Mouse (Mus musculus): ENCODE data around the gene Arhgap22. TPM values are rescaled to one million over a fixed set of nuclear protein-coding genes. Genes with fewer than 3 reads are reported as not detected.

Arhgap22 gene
- polyA plus RNA-seq, 1 experiment, result 28.1 TPM

DNA sequence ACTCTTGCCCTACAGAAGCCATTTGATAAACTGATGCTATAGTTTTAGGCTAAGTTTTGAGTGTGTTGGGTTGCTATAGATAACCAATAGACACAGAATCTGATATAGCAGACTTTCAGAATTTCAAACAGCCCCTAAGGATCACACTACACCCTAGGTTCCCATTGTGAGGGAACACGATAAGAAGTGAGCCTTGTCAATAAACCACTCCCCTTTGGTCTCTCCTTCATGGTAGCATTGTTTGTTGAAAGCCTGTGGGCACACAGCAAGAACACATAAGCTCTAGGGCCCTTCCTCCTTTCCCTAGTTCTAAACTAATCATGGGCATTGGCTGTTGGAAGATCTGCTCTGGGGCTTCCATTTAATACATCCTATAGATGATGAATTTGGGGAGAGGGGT is 80.7 kb downstream of the Arhgap22 start:
- TF ChIP-seq CTCF (IDR thresholded peaks at IDR 0.05; ENCODE audit: insufficient read depth, low read length) (no peak), POLR2A (IDR thresholded peaks at IDR 0.05; ENCODE audit: borderline replicate concordance, extremely low read depth, low read depth, low read length) (no peak)
- no peak for DNase-seq
- H3K4me3 ChIP-seq (replicated peaks; ENCODE audit: extremely low read depth, low read depth, low read length), result no peak overlapping the region
- H3K4me1 ChIP-seq (ENCODE audit: control insufficient read depth, insufficient read depth, low read length), result no peaks in the 10 kb centered on the region
- WGBS, result 36% methylated on average over 1 of the region's 1 CpGs

DNA sequence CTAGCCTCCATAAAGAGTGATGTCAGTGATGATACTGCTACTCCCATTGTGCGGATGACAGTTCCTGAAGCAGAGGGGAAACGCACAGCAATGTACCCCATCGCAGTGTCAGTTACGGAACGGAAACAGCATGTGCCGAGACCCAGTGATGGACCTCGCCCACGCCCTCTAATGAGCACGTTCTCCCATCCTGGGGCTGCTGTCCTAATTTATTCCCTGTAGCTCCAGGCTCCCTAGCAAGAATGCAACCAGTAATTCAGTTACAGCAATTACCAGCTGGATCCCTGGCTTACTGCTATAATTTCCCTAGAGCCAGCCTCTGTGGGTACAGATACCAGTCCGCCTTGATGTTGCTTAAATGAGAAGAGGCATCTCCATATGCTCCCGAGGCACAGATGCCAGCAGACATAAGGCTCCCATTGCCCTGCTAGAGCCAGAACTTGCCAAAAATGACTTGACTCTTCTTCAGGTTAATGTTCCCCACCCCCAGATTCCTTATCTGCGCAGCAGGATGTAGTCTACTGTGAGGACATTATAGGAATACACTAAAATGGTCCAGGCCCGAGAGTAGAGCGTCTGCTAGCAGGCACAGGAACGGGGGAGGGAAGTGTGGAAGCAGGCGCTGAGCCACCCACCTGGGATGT is 83.0 kb downstream of the Arhgap22 start:
- DNase-seq, result no peak
- no peak for TF ChIP-seq POLR2A (IDR thresholded peaks at IDR 0.05; ENCODE audit: borderline replicate concordance, extremely low read depth, low read depth, low read length)
- TF ChIP-seq CTCF (IDR thresholded peaks at IDR 0.05; ENCODE audit: insufficient read depth, low read length), result no peak
- Histone ChIP-seq H3K4me3 (replicated peaks; ENCODE audit: extremely low read depth, low read depth, low read length) (no peak overlapping the region), H3K4me1 (ENCODE audit: control insufficient read depth, insufficient read depth, low read length) (no peaks in the 10 kb centered on the region)
- 86% methylated on average over 16 of the region's 16 CpGs for WGBS

DNA sequence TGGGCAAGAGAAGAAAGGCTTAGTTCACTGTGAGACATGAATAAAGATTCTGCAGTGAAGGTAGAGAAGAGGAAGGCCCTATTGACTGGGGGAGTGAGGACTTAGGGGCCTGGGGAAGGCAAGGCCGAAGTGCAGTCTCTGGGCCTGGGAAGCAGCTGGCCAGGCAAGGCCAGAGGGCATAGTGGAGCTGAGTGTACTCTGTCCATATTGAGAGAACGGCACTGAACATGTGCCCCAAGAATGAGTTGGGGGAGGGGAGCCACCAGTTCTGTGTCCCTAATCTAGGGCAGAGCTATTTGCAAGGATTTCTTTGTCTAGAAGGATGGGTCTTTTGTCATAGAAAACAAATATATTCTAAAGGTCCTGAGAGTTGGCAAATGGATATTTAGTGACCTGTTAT is 86.8 kb downstream of the Arhgap22 start:
- DNase-seq, result no peak
- no peak overlapping the region for H3K4me3 ChIP-seq (replicated peaks; ENCODE audit: extremely low read depth, low read depth, low read length)
- TF ChIP-seq CTCF (IDR thresholded peaks at IDR 0.05; ENCODE audit: insufficient read depth, low read length) (no peak), POLR2A (IDR thresholded peaks at IDR 0.05; ENCODE audit: borderline replicate concordance, extremely low read depth, low read depth, low read length) (no peak)
- no peaks in the 10 kb centered on the region for H3K4me1 ChIP-seq (ENCODE audit: control insufficient read depth, insufficient read depth, low read length)
- WGBS, result 83% methylated on average over 2 of the region's 2 CpGs

DNA sequence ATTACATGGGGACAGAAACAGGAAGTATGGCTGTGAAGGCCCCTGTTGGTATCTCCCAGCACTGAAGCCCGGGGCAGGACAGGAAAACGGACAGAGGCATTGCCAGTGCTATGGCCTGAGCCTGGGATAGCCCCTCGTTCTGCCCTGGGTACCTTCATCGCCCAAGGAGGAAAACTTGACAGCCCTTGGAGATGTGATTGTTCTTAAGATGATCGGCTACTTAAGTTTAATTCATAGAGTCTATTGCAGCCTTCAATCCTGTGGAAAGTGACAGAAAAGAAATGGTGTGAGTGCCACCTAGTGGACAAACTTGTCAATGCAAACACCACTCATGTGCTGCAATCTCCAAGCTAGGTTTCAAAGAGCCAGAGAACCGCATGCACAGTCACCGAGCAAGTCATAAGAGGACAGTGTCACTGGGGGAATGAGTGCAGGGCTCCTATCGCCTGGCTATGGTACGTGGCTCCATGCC is 89.6 kb downstream of the Arhgap22 start:
- WGBS, result 22% methylated on average over 9 of the region's 9 CpGs
- no peaks in the 10 kb centered on the region for H3K4me1 ChIP-seq (ENCODE audit: control insufficient read depth, insufficient read depth, low read length)
- peak; percentile 69 for DNase-seq
- H3K4me3 ChIP-seq (replicated peaks; ENCODE audit: extremely low read depth, low read depth, low read length), result no peak overlapping the region
- TF ChIP-seq POLR2A (IDR thresholded peaks at IDR 0.05; ENCODE audit: borderline replicate concordance, extremely low read depth, low read depth, low read length) (no peak), CTCF (IDR thresholded peaks at IDR 0.05; ENCODE audit: insufficient read depth, low read length) (peak; percentile 50; the same call in 1 of the 2 replicates)

DNA sequence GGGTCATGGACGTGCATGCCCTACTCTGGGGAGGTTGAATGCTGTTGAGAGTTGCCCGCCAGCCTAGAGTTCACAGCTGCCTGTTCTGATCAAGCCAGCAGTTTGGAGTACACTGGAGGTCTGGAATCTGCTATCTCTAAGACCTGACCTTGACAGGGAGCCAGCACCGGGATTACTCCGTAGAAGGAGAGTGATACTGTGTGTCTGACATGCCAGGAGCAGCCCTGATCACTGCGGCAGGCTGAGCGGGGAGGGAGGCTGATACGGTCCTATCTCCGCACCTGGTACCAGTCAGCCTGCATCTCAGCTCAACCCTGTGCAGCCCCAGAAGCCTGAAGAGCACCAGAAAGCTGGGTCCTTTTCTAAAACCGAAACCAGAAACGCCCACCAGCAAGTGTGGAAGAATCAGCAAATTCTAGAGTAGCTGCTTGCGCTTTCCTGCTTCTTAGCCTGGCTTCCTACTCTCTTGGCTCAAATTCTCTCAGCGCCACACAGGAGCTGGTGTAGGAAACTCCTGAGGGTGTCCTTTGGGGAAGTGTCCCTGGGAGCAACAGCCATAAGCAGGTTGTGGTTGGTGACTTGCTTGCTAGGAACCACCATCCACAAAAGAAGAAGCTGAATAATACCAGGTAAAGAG is 91.9 kb downstream of the Arhgap22 start:
- H3K4me3 ChIP-seq (replicated peaks; ENCODE audit: extremely low read depth, low read depth, low read length), result no peak overlapping the region
- 58% methylated on average over 12 of the region's 12 CpGs for WGBS
- no peak for DNase-seq
- TF ChIP-seq CTCF (IDR thresholded peaks at IDR 0.05; ENCODE audit: insufficient read depth, low read length), result no peak
- no peak for TF ChIP-seq POLR2A (IDR thresholded peaks at IDR 0.05; ENCODE audit: borderline replicate concordance, extremely low read depth, low read depth, low read length)
- H3K4me1 ChIP-seq (ENCODE audit: control insufficient read depth, insufficient read depth, low read length), result no peaks in the 10 kb centered on the region

DNA sequence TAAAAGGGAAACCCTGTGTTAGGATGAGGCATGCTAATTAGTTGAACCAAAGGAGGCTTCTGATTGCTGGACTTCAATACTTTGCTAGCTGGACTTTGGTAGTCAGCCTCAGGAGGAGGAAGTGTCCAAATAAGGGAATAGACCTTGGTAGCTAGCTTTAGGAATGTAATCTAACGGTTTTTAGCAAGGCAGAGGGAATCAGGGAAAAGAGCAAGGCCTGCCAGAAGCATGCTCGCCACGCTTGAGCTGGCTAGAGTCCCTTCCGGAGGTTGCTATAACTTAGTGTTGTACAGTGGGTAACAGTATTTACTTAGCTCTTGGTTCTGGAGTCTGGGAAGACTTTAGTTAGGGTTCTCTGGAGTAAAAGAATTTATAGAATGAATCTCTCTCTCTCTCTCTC is 96.9 kb downstream of the Arhgap22 start:
- no peak for TF ChIP-seq CTCF (IDR thresholded peaks at IDR 0.05; ENCODE audit: insufficient read depth, low read length)
- no peak for TF ChIP-seq POLR2A (IDR thresholded peaks at IDR 0.05; ENCODE audit: borderline replicate concordance, extremely low read depth, low read depth, low read length)
- H3K4me1 ChIP-seq (ENCODE audit: control insufficient read depth, insufficient read depth, low read length), result no peaks in the 10 kb centered on the region
- H3K4me3 ChIP-seq (replicated peaks; ENCODE audit: extremely low read depth, low read depth, low read length), result no peak overlapping the region
- WGBS, result 30% methylated on average over 4 of the region's 4 CpGs
- no peak for DNase-seq

DNA sequence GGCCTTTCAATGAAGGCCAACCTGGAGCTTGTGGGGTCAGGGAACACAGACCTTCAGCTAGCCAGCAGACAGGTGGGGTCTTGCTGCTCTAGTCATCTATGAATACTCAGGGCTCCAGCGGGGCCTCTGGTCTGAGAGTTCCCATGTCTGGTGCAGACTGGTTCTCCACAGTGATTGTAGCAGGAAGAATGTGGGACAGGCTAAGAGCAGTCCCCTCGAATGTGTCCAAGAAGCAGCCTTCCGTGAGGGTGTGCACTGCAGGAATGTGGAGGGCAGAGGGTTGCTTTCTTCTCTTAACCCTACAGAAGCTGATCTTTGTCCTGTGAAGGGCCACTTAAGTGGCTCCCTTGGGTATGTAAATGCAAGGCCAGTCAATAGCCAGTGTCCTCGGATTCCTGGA is 98.5 kb downstream of the Arhgap22 start:
- 62% methylated on average over 4 of the region's 4 CpGs for WGBS

GRCm38 (mm10) chr14:33313624-33314023 is 99.8 kb downstream of the Arhgap22 start:
- under 1% methylated on average over 4 of the region's 4 CpGs for WGBS
- no peak overlapping the region for H3K4me3 ChIP-seq (replicated peaks; ENCODE audit: extremely low read depth, low read depth, low read length)
- DNase-seq, result peak; percentile 44
- TF ChIP-seq CTCF (IDR thresholded peaks at IDR 0.05; ENCODE audit: insufficient read depth, low read length) (peak; percentile 97), POLR2A (IDR thresholded peaks at IDR 0.05; ENCODE audit: borderline replicate concordance, extremely low read depth, low read depth, low read length) (no peak)
- H3K4me1 ChIP-seq (ENCODE audit: control insufficient read depth, insufficient read depth, low read length), result no peaks in the 10 kb centered on the region

More for the DNA sequence above, 98.5 kb downstream of the Arhgap22 start:
- TF ChIP-seq CTCF (IDR thresholded peaks at IDR 0.05; ENCODE audit: insufficient read depth, low read length) (no peak), POLR2A (IDR thresholded peaks at IDR 0.05; ENCODE audit: borderline replicate concordance, extremely low read depth, low read depth, low read length) (no peak)
- H3K4me3 ChIP-seq (replicated peaks; ENCODE audit: extremely low read depth, low read depth, low read length), result no peak overlapping the region
- H3K4me1 ChIP-seq (ENCODE audit: control insufficient read depth, insufficient read depth, low read length), result no peaks in the 10 kb centered on the region
- DNase-seq, result no peak

GRCm38 (mm10) chr14:33314160-33314559 is 100.3 kb downstream of the Arhgap22 start:
- DNase-seq, result no peak
- no peak for TF ChIP-seq POLR2A (IDR thresholded peaks at IDR 0.05; ENCODE audit: borderline replicate concordance, extremely low read depth, low read depth, low read length)
- TF ChIP-seq CTCF (IDR thresholded peaks at IDR 0.05; ENCODE audit: insufficient read depth, low read length), result no peak
- H3K4me3 ChIP-seq (replicated peaks; ENCODE audit: extremely low read depth, low read depth, low read length), result no peak overlapping the region
- no peaks in the 10 kb centered on the region for H3K4me1 ChIP-seq (ENCODE audit: control insufficient read depth, insufficient read depth, low read length)
- 43% methylated on average over 7 of the region's 7 CpGs for WGBS

- Histone ChIP-seq H3K4me1 (ENCODE audit: control insufficient read depth, insufficient read depth, low read length) (no peaks in the 10 kb centered on the region; the same call in 1 of the 2 replicates), H3K4me3 (replicated peaks; ENCODE audit: extremely low read depth, low read depth, low read length) (no peak overlapping the region)
- 53% methylated on average over 5 of the region's 5 CpGs for WGBS
- TF ChIP-seq CTCF (IDR thresholded peaks at IDR 0.05; ENCODE audit: insufficient read depth, low read length) (no peak), POLR2A (IDR thresholded peaks at IDR 0.05; ENCODE audit: borderline replicate concordance, extremely low read depth, low read depth, low read length) (no peak)
- DNase-seq, result no peak
Observed at GRCm38 (mm10) chr14:33315111-33315510, 101.3 kb downstream of the Arhgap22 start.

Data from lung, adult 2 months (tissue).